Mouse (Mus musculus): Measurements from ENCODE around the gene Slc22a6.

GRCm38 (mm10) chr19:8616314-8616713, 1.5 kb upstream of the Slc22a6 start:
- TF ChIP-seq CTCF (IDR thresholded peaks at IDR 0.05; ENCODE audit: insufficient read depth, low read depth, low read length) (no peak), POLR2A (IDR thresholded peaks at IDR 0.05; ENCODE audit: insufficient read depth, low read depth, low read length) (no peak)
